Mouse (Mus musculus): ENCODE results near the gene Rbms3.

DNA sequence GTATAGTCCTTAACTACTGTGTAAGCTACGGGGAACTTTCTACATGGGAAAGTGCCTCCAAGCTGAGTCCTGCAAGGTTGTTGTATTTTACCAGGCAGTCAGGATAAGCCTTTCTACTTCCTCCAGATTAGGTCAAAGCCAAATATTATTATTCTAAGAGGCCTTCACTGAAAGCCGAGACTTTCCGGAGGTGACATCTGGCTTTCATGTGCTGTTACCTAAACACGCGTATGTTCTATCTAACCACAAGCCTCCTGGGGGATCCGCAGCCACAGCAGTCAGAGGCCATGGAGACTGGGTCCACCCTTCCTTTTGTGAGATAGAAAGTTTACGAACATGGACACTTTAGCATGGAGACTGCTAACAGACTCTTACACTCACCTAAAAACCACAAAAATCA is 552.2 kb downstream of the Rbms3 start:
- TF ChIP-seq CTCF (IDR thresholded peaks at IDR 0.05; ENCODE audit: borderline replicate concordance, extremely low read depth, insufficient read depth, insufficient read length) (no peak), POLR2A (IDR thresholded peaks at IDR 0.05; ENCODE audit: borderline replicate concordance, extremely low read depth, insufficient read depth, insufficient read length, poor library complexity, severe bottlenecking) (no peak)

Measured in brain, embryonic 14.5 days (tissue).